Mouse (Mus musculus): ENCODE measurements around the gene Hexdc. TPM values are rescaled to one million over a fixed set of nuclear protein-coding genes. Genes with fewer than 3 reads are reported as not detected.

Hexdc gene
- polyA plus RNA-seq, 1 experiment from 2014 or later, result 9.5 TPM

- ATAC-seq (ENCODE audit: insufficient number of reproducible peaks, insufficient read depth, low FRiP score, low TSS enrichment, low read depth), result no peak
- 78% methylated on average over 3 of the region's 3 CpGs for WGBS
Measured at GRCm38 (mm10) chr11:121193415-121193814, 10.8 kb upstream of the Hexdc start.

DNA sequence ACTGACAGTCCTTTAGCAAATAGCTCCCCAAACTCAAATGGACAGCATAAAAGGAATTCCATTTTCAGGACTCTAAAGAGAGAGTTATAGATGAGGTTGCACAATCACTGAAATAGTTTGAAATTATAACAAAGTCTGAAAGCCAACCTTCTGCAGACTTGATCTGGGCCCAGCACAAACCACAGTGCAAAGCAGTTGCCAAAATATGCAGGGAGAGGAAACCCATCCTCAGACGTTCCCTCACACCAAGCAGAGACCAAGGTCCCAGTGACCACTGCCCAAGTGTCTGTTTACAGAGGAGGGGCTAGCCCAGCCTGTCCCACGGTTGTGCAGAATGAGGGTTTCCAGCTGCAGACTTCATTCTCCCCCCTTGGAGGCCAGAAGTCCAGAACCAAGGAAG, 5.6 kb upstream of the Hexdc start:
- H3K9ac ChIP-seq (replicated peaks), result no peak overlapping the region
- WGBS, result 42% methylated on average over 2 of the region's 2 CpGs

More at GRCm38 (mm10) chr11:121193415-121193814, 10.8 kb upstream of the Hexdc start:
- no peaks in the 10 kb centered on the region for H3K4me1 ChIP-seq (replicated peaks)
- H3K27me3 ChIP-seq, result no peaks in the 10 kb centered on the region
- H3K27ac ChIP-seq, result no peak overlapping the region
- H3K4me3 ChIP-seq (replicated peaks), result no peak overlapping the region
- no peak overlapping the region for H3K4me2 ChIP-seq
- no peak overlapping the region for H3K9ac ChIP-seq (replicated peaks)
- peaks cover 30% of the 10 kb centered on the region; the same call in 1 of the 2 replicates for H3K36me3 ChIP-seq
- no peaks in the 10 kb centered on the region for H3K9me3 ChIP-seq

GRCm38 (mm10) chr11:121199851-121200250, 4.4 kb upstream of the Hexdc start:
- Histone ChIP-seq H3K9ac (replicated peaks) (no peak overlapping the region), H3K4me2 (no peak overlapping the region), H3K27ac (no peak overlapping the region), H3K9me3 (no peaks in the 10 kb centered on the region), H3K4me3 (replicated peaks) (no peak overlapping the region), H3K4me1 (replicated peaks) (peaks cover 9% of the 10 kb centered on the region), H3K36me3 (peaks cover 14% of the 10 kb centered on the region; the same call in 1 of the 2 replicates), H3K27me3 (no peaks in the 10 kb centered on the region)
- no peak for ATAC-seq (ENCODE audit: insufficient number of reproducible peaks, insufficient read depth, low FRiP score, low TSS enrichment, low read depth)
- 84% methylated on average over 4 of the region's 4 CpGs for WGBS

More for the DNA sequence above, 5.6 kb upstream of the Hexdc start:
- no peak overlapping the region for H3K27ac ChIP-seq
- no peak overlapping the region for H3K4me3 ChIP-seq (replicated peaks)
- 0 out of 2 replicates have a peak, but pooled peaks cover 4% of the 10 kb centered on the region for H3K4me1 ChIP-seq (replicated peaks)
- H3K4me2 ChIP-seq, result no peak overlapping the region
- H3K9me3 ChIP-seq, result no peaks in the 10 kb centered on the region
- ATAC-seq (ENCODE audit: insufficient number of reproducible peaks, insufficient read depth, low FRiP score, low TSS enrichment, low read depth), result no peak
- H3K27me3 ChIP-seq, result no peaks in the 10 kb centered on the region
- peaks cover 17% of the 10 kb centered on the region; the same call in 1 of the 2 replicates for H3K36me3 ChIP-seq

DNA sequence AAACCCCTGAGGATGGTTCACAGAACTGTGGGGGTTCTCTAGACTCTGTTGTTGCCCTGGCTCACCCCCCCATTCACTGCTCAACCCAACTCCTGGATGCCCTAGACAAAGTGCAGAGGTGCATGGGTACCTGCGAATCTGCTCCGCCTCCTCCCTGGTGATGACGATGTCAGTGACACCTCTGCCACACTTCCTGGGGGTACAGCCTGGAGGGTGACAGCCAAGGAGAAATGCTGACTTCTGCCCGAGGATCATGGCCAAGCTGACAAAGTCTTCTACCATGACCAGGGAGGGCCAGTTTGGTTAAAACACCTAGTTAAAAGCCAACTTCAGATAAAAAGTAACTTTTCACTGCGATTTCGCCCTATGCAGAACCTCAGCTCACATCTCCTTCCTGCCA, 3.5 kb upstream of the Hexdc start:
- H3K4me1 ChIP-seq (replicated peaks), result peaks cover 14% of the 10 kb centered on the region
- H3K36me3 ChIP-seq, result 0 out of 2 replicates have a peak, but pooled peaks cover 8% of the 10 kb centered on the region
- H3K4me3 ChIP-seq (replicated peaks), result no peak overlapping the region
- H3K27ac ChIP-seq, result no peak overlapping the region
- H3K4me2 ChIP-seq, result no peak overlapping the region
- no peak for ATAC-seq (ENCODE audit: insufficient number of reproducible peaks, insufficient read depth, low FRiP score, low TSS enrichment, low read depth)
- no peaks in the 10 kb centered on the region for H3K27me3 ChIP-seq
- no peak overlapping the region for H3K9ac ChIP-seq (replicated peaks)
- 91% methylated on average over 6 of the region's 6 CpGs for WGBS
- H3K9me3 ChIP-seq, result no peaks in the 10 kb centered on the region

- no peak for ATAC-seq (ENCODE audit: insufficient number of reproducible peaks, insufficient read depth, low FRiP score, low TSS enrichment, low read depth)
- Histone ChIP-seq H3K27ac (no peak overlapping the region), H3K36me3 (0 out of 2 replicates have a peak, but pooled peaks cover 3% of the 10 kb centered on the region), H3K4me1 (replicated peaks) (peaks cover 14% of the 10 kb centered on the region), H3K9me3 (no peaks in the 10 kb centered on the region), H3K4me2 (no peak overlapping the region), H3K27me3 (no peaks in the 10 kb centered on the region), H3K9ac (replicated peaks) (no peak overlapping the region), H3K4me3 (replicated peaks) (no peak overlapping the region)
- WGBS, result 63% methylated on average over 11 of the region's 11 CpGs
Measured at GRCm38 (mm10) chr11:121201436-121202198, 2.6 kb upstream of the Hexdc start.

DNA sequence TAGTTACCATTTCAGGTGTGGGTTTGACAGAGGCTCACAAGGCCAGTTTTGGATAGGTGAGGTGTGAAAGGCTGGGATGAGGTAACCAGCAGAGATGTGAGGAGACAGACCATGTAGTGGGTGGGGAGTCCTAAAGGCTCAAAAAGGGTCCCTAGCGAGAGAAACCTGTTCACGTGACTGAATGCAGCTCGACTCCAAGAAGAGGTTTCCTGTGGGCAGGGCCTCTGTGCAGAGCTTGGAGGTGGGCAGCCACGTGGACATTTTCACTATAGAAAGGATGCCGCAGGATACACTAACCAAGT, 423 bp upstream of the Hexdc start:
- H3K27ac ChIP-seq, result peak overlapping the region; percentile 56
- no peaks in the 10 kb centered on the region for H3K27me3 ChIP-seq
- H3K36me3 ChIP-seq, result peaks cover 12% of the 10 kb centered on the region; the same call in 1 of the 2 replicates
- H3K4me3 ChIP-seq (replicated peaks), result peak overlapping the region; percentile 62
- ATAC-seq (ENCODE audit: insufficient number of reproducible peaks, insufficient read depth, low FRiP score, low TSS enrichment, low read depth), result no peak; the same call in 1 of the 2 replicates
- H3K9me3 ChIP-seq, result no peaks in the 10 kb centered on the region
- peak overlapping the region; percentile 81 for H3K4me2 ChIP-seq
- H3K4me1 ChIP-seq (replicated peaks), result peaks cover 14% of the 10 kb centered on the region
- WGBS, result 0% methylated on average over 5 of the region's 5 CpGs
- H3K9ac ChIP-seq (replicated peaks), result 0 out of 2 replicates have a peak overlapping the region, but pooled peaks have one; percentile 18

DNA sequence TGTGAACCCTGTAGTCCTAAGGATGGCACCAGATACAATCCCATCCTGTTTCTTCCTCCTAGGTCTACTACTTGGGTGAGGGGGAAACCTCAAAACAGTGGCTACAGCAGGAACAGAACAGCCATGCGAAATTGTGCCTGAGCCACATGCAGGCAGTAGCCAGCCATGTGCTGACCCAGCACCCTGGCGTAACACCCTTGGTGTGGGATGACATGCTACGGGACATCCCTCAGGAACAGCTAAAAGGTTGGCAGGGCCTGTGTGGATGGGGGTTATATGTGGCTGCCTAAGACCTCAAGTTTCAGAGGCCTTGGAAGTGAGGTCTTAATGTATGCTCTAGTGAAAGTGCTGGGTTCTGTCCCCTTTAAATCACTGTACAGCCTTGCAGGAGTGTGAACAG, 12.6 kb downstream of the Hexdc start:
- H3K27ac ChIP-seq, result no peak overlapping the region
- no peaks in the 10 kb centered on the region for H3K4me1 ChIP-seq (replicated peaks)
- no peak overlapping the region for H3K4me2 ChIP-seq
- WGBS, result 85% methylated on average over 3 of the region's 3 CpGs
- ATAC-seq (ENCODE audit: insufficient number of reproducible peaks, insufficient read depth, low FRiP score, low TSS enrichment, low read depth), result no peak
- H3K27me3 ChIP-seq, result no peaks in the 10 kb centered on the region
- peaks cover 79% of the 10 kb centered on the region for H3K36me3 ChIP-seq
- H3K9ac ChIP-seq (replicated peaks), result no peak overlapping the region
- H3K4me3 ChIP-seq (replicated peaks), result no peak overlapping the region
- no peaks in the 10 kb centered on the region for H3K9me3 ChIP-seq

DNA sequence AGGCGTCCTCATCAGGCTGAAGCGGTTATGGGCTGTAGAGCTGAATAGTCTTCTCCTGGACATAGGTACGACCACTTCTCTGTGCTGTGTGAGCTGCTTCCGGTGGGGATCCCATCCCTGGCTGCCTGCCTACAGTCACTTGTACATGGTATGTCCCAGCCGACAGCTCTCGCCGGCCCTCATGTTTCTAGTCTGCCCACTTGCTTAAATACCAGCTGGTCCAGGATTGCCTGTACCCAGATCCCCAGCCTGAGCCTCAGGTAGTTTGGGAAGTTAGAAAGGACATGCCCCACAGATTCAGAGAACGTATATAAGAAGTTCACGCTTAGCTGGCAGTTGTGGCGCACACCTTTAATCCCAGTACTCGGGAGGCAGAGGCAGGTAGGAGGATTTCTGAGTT, 15.5 kb downstream of the Hexdc start:
- Histone ChIP-seq H3K4me1 (replicated peaks) (no peaks in the 10 kb centered on the region), H3K9ac (replicated peaks) (no peak overlapping the region), H3K27ac (no peak overlapping the region), H3K9me3 (no peaks in the 10 kb centered on the region), H3K4me3 (replicated peaks) (no peak overlapping the region), H3K27me3 (no peaks in the 10 kb centered on the region), H3K36me3 (peaks cover 90% of the 10 kb centered on the region), H3K4me2 (no peak overlapping the region)
- no peak for ATAC-seq (ENCODE audit: insufficient number of reproducible peaks, insufficient read depth, low FRiP score, low TSS enrichment, low read depth)
- WGBS, result 91% methylated on average over 11 of the region's 11 CpGs

GRCm38 (mm10) chr11:121220771-121221170, 16.5 kb downstream of the Hexdc start:
- no peak overlapping the region for H3K9ac ChIP-seq (replicated peaks)
- WGBS, result 90% methylated on average over 5 of the region's 5 CpGs
- H3K27ac ChIP-seq, result no peak overlapping the region
- H3K4me2 ChIP-seq, result no peak overlapping the region
- no peaks in the 10 kb centered on the region for H3K4me1 ChIP-seq (replicated peaks)
- H3K9me3 ChIP-seq, result no peaks in the 10 kb centered on the region
- no peak overlapping the region for H3K4me3 ChIP-seq (replicated peaks)
- no peak for ATAC-seq (ENCODE audit: insufficient number of reproducible peaks, insufficient read depth, low FRiP score, low TSS enrichment, low read depth)
- H3K27me3 ChIP-seq, result no peaks in the 10 kb centered on the region
- peaks cover 94% of the 10 kb centered on the region for H3K36me3 ChIP-seq

GRCm38 (mm10) chr11:121221321-121222010, 17.2 kb downstream of the Hexdc start:
- Histone ChIP-seq H3K9me3 (no peaks in the 10 kb centered on the region), H3K36me3 (peaks cover 95% of the 10 kb centered on the region), H3K4me1 (replicated peaks) (no peaks in the 10 kb centered on the region), H3K27me3 (no peaks in the 10 kb centered on the region), H3K27ac (no peak overlapping the region), H3K4me3 (replicated peaks) (no peak overlapping the region), H3K4me2 (no peak overlapping the region), H3K9ac (replicated peaks) (no peak overlapping the region)
- ATAC-seq (ENCODE audit: insufficient number of reproducible peaks, insufficient read depth, low FRiP score, low TSS enrichment, low read depth), result no peak
- 89% methylated on average over 6 of the region's 6 CpGs for WGBS

GRCm38 (mm10) chr11:121228129-121229017, 24.1 kb downstream of the Hexdc start:
- Histone ChIP-seq H3K9ac (replicated peaks) (peak overlapping the region; percentile 72), H3K27ac (peak overlapping the region; percentile 73), H3K4me2 (peak overlapping the region; percentile 82), H3K27me3 (no peaks in the 10 kb centered on the region), H3K36me3 (peaks cover 41% of the 10 kb centered on the region), H3K9me3 (no peaks in the 10 kb centered on the region), H3K4me1 (replicated peaks) (peaks cover 20% of the 10 kb centered on the region), H3K4me3 (replicated peaks) (peak overlapping the region; percentile 70)
- 30% methylated on average over 21 of the region's 21 CpGs for WGBS
- no peak for ATAC-seq (ENCODE audit: insufficient number of reproducible peaks, insufficient read depth, low FRiP score, low TSS enrichment, low read depth)

All from limb, embryonic 12.5 days (tissue).